Mouse (Mus musculus): ENCODE data around the gene Vamp5. TPM values are rescaled to one million over a fixed set of nuclear protein-coding genes. Genes with fewer than 3 reads are reported as not detected.
A peak's percentile ranks its signal among the peaks of the same experiment; 100 is the strongest.

Vamp5 gene
- polyA plus RNA-seq, 1 experiment from 2014 or later = 10.5 TPM

- 94% methylated on average over 7 of the region's 7 CpGs for WGBS
- H3K4me1 ChIP-seq (replicated peaks; ENCODE audit: control insufficient read depth, insufficient read depth, low read length) = no peaks in the 10 kb centered on the region; the same call in 1 of the 2 replicates
Measured at GRCm38 (mm10) chr6:72383952-72384351, 3.7 kb upstream of the Vamp5 start.

GRCm38 (mm10) chr6:72383142-72383820, 3.0 kb upstream of the Vamp5 start:
- no peak for ATAC-seq
- H3K27me3 ChIP-seq (replicated peaks; ENCODE audit: control insufficient read depth, insufficient read depth, low read length) = peaks cover 21% of the 10 kb centered on the region
- H3K9me3 ChIP-seq (ENCODE audit: control insufficient read depth, low read length) = no peaks in the 10 kb centered on the region
- H3K4me1 ChIP-seq (replicated peaks; ENCODE audit: control insufficient read depth, insufficient read depth, low read length) = no peaks in the 10 kb centered on the region; the same call in 1 of the 2 replicates
- no peak overlapping the region for H3K9ac ChIP-seq (replicated peaks; ENCODE audit: low read depth, low read length)
- WGBS = 83% methylated on average over 6 of the region's 6 CpGs
- H3K36me3 ChIP-seq (ENCODE audit: control insufficient read depth, insufficient read depth) = no peaks in the 10 kb centered on the region
- H3K4me2 ChIP-seq (ENCODE audit: low read length) = no peak overlapping the region
- no peak overlapping the region for H3K4me3 ChIP-seq (replicated peaks; ENCODE audit: low read length)
- no peak overlapping the region for H3K27ac ChIP-seq (ENCODE audit: low read length)

More at GRCm38 (mm10) chr6:72383952-72384351, 3.7 kb upstream of the Vamp5 start:
- Histone ChIP-seq H3K27me3 (replicated peaks; ENCODE audit: control insufficient read depth, insufficient read depth, low read length) (peaks cover 19% of the 10 kb centered on the region), H3K36me3 (ENCODE audit: control insufficient read depth, insufficient read depth) (no peaks in the 10 kb centered on the region), H3K9ac (replicated peaks; ENCODE audit: low read depth, low read length) (no peak overlapping the region), H3K27ac (ENCODE audit: low read length) (no peak overlapping the region), H3K9me3 (ENCODE audit: control insufficient read depth, low read length) (no peaks in the 10 kb centered on the region), H3K4me2 (ENCODE audit: low read length) (no peak overlapping the region), H3K4me3 (replicated peaks; ENCODE audit: low read length) (no peak overlapping the region)
- no peak for ATAC-seq

DNA sequence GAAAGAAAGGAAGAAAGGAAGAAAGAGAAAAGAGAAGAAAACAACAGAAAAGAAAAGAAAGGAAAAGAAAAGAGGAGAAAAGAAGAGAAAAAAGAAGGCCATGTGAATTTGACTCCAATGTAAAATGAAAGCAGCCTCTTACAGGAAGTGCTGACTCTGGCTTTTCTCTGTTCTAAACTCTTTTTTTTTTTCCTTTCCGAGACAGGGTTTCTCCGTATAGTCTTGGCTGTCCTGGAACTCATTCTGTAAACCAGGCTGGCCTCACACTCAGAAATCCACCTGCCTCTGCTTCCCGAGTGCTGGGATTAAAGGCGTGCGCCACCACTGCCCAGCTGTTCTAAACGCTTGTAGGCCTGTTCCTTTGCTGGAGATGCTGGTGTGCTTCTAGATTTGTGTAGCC, 2.2 kb upstream of the Vamp5 start:
- Histone ChIP-seq H3K27me3 (replicated peaks; ENCODE audit: control insufficient read depth, insufficient read depth, low read length) (peaks cover 21% of the 10 kb centered on the region), H3K27ac (ENCODE audit: low read length) (no peak overlapping the region), H3K4me2 (ENCODE audit: low read length) (no peak overlapping the region), H3K9ac (replicated peaks; ENCODE audit: low read depth, low read length) (no peak overlapping the region), H3K9me3 (ENCODE audit: control insufficient read depth, low read length) (no peaks in the 10 kb centered on the region), H3K4me3 (replicated peaks; ENCODE audit: low read length) (no peak overlapping the region), H3K36me3 (ENCODE audit: control insufficient read depth, insufficient read depth) (no peaks in the 10 kb centered on the region), H3K4me1 (replicated peaks; ENCODE audit: control insufficient read depth, insufficient read depth, low read length) (no peaks in the 10 kb centered on the region; the same call in 1 of the 2 replicates)
- no peak for ATAC-seq
- 89% methylated on average over 6 of the region's 6 CpGs for WGBS

- WGBS = 55% methylated on average over 7 of the region's 7 CpGs
- no peaks in the 10 kb centered on the region; the same call in 1 of the 2 replicates for H3K4me1 ChIP-seq (replicated peaks; ENCODE audit: control insufficient read depth, insufficient read depth, low read length)
- no peak for ATAC-seq
- H3K9ac ChIP-seq (replicated peaks; ENCODE audit: low read depth, low read length) = no peak overlapping the region
- H3K9me3 ChIP-seq (ENCODE audit: control insufficient read depth, low read length) = no peaks in the 10 kb centered on the region
- H3K4me3 ChIP-seq (replicated peaks; ENCODE audit: low read length) = peak overlapping the region; percentile 43
- no peak overlapping the region for H3K27ac ChIP-seq (ENCODE audit: low read length)
- H3K27me3 ChIP-seq (replicated peaks; ENCODE audit: control insufficient read depth, insufficient read depth, low read length) = peaks cover 21% of the 10 kb centered on the region
- peak overlapping the region; percentile 59 for H3K4me2 ChIP-seq (ENCODE audit: low read length)
- H3K36me3 ChIP-seq (ENCODE audit: control insufficient read depth, insufficient read depth) = no peaks in the 10 kb centered on the region
Measured at GRCm38 (mm10) chr6:72379377-72380130, 714 bp downstream of the Vamp5 start.

- H3K9me3 ChIP-seq (ENCODE audit: control insufficient read depth, low read length) = no peaks in the 10 kb centered on the region
- H3K4me3 ChIP-seq (replicated peaks; ENCODE audit: low read length) = no peak overlapping the region
- peaks cover 21% of the 10 kb centered on the region for H3K27me3 ChIP-seq (replicated peaks; ENCODE audit: control insufficient read depth, insufficient read depth, low read length)
- 85% methylated on average over 8 of the region's 8 CpGs for WGBS
- ATAC-seq = no peak
- H3K4me1 ChIP-seq (replicated peaks; ENCODE audit: control insufficient read depth, insufficient read depth, low read length) = no peaks in the 10 kb centered on the region; the same call in 1 of the 2 replicates
- H3K9ac ChIP-seq (replicated peaks; ENCODE audit: low read depth, low read length) = no peak overlapping the region
- no peak overlapping the region for H3K4me2 ChIP-seq (ENCODE audit: low read length)
- H3K27ac ChIP-seq (ENCODE audit: low read length) = no peak overlapping the region
- H3K36me3 ChIP-seq (ENCODE audit: control insufficient read depth, insufficient read depth) = no peaks in the 10 kb centered on the region
Measured at GRCm38 (mm10) chr6:72378510-72379234, 1.6 kb downstream of the Vamp5 start.

- Histone ChIP-seq H3K4me1 (replicated peaks; ENCODE audit: control insufficient read depth, insufficient read depth, low read length) (no peaks in the 10 kb centered on the region), H3K4me2 (ENCODE audit: low read length) (no peak overlapping the region), H3K4me3 (replicated peaks; ENCODE audit: low read length) (no peak overlapping the region), H3K27ac (ENCODE audit: low read length) (no peak overlapping the region), H3K36me3 (ENCODE audit: control insufficient read depth, insufficient read depth) (no peaks in the 10 kb centered on the region), H3K9me3 (ENCODE audit: control insufficient read depth, low read length) (no peaks in the 10 kb centered on the region), H3K9ac (replicated peaks; ENCODE audit: low read depth, low read length) (no peak overlapping the region), H3K27me3 (replicated peaks; ENCODE audit: control insufficient read depth, insufficient read depth, low read length) (peaks cover 11% of the 10 kb centered on the region)
- ATAC-seq = no peak
- 87% methylated on average over 15 of the region's 15 CpGs for WGBS
Measured at GRCm38 (mm10) chr6:72374820-72375563, 5.3 kb downstream of the Vamp5 start.

DNA sequence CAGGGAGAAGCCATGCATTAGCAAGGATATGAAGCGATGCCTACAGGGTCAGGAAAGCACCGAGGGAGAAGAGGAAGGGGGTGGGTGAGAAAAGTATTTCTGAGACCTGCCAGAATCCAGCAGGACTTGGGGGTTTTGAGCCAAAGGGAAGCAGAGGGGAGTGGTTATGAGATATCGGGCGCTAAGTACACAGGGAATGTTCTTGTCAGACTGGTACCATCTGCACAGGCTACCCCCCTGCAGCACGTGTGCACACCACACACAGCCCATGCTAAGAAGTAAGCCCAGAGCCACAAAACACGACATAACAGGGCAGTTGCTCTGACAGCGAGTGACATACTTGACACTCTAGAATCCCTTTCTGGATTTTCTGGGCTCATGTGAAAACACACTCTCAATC, 6.1 kb downstream of the Vamp5 start:
- Histone ChIP-seq H3K27me3 (replicated peaks; ENCODE audit: control insufficient read depth, insufficient read depth, low read length) (peaks cover 4% of the 10 kb centered on the region; the same call in 1 of the 2 replicates), H3K4me1 (replicated peaks; ENCODE audit: control insufficient read depth, insufficient read depth, low read length) (no peaks in the 10 kb centered on the region), H3K4me3 (replicated peaks; ENCODE audit: low read length) (no peak overlapping the region), H3K27ac (ENCODE audit: low read length) (no peak overlapping the region), H3K36me3 (ENCODE audit: control insufficient read depth, insufficient read depth) (no peaks in the 10 kb centered on the region), H3K9me3 (ENCODE audit: control insufficient read depth, low read length) (no peaks in the 10 kb centered on the region), H3K4me2 (ENCODE audit: low read length) (no peak overlapping the region), H3K9ac (replicated peaks; ENCODE audit: low read depth, low read length) (no peak overlapping the region)
- WGBS = 67% methylated on average over 7 of the region's 7 CpGs
- no peak for ATAC-seq

GRCm38 (mm10) chr6:72373184-72373583, 7.1 kb downstream of the Vamp5 start:
- H3K27me3 ChIP-seq (replicated peaks; ENCODE audit: control insufficient read depth, insufficient read depth, low read length) = no peaks in the 10 kb centered on the region
- ATAC-seq = no peak
- 86% methylated on average over 4 of the region's 4 CpGs for WGBS
- H3K4me3 ChIP-seq (replicated peaks; ENCODE audit: low read length) = no peak overlapping the region
- no peaks in the 10 kb centered on the region for H3K36me3 ChIP-seq (ENCODE audit: control insufficient read depth, insufficient read depth)
- no peaks in the 10 kb centered on the region for H3K4me1 ChIP-seq (replicated peaks; ENCODE audit: control insufficient read depth, insufficient read depth, low read length)
- H3K9me3 ChIP-seq (ENCODE audit: control insufficient read depth, low read length) = no peaks in the 10 kb centered on the region
- no peak overlapping the region for H3K9ac ChIP-seq (replicated peaks; ENCODE audit: low read depth, low read length)
- no peak overlapping the region for H3K4me2 ChIP-seq (ENCODE audit: low read length)
- no peak overlapping the region for H3K27ac ChIP-seq (ENCODE audit: low read length)
